Mouse (Mus musculus) midbrain, embryonic 14.5 days (tissue): ENCODE measurements around the gene Serpinb1b. TPM values are rescaled to one million over a fixed set of nuclear protein-coding genes. Genes with fewer than 3 reads are reported as not detected.

Source experiments
- ATAC-seq: fragments of 200-750 bp; cut with Nextera tagmentation; 2 replicates; pipeline ENCODE4 v1.8.0; 2017; ENCODE audit warnings: moderate number of reproducible peaks, moderate library complexity; ENCODE audit not compliant: low FRiP score, low TSS enrichment
- DNase-seq: peaks from one replicate; pipeline ENCODE4 v3.0.0-alpha.2; 2015
- H3K27ac ChIP-seq: fragments of 300-500 bp; sonication (generic); replicated peaks from 2 replicates; pipeline ENCODE4 v1.5.1; 2014; ENCODE audit warnings: mild to moderate bottlenecking, low read depth, low read length, moderate library complexity
- H3K27me3 ChIP-seq: fragments of 300-500 bp; sonication (generic); 2 replicates; pipeline ENCODE4 v1.6.1; 2014; ENCODE audit warnings: low read length, control low read depth, mixed read lengths; ENCODE audit not compliant: control insufficient read depth, insufficient read depth
- H3K36me3 ChIP-seq: fragments of 300-500 bp; sonication (generic); 2 replicates; pipeline ENCODE4 v1.6.1; 2014; ENCODE audit warnings: low read length, control low read depth; ENCODE audit not compliant: control insufficient read depth, insufficient read depth
- H3K4me1 ChIP-seq: fragments of 300-500 bp; sonication (generic); 2 replicates; pipeline ENCODE4 v1.6.1; 2014; ENCODE audit warnings: mild to moderate bottlenecking, antibody characterized with exemption, low read length, control low read depth; ENCODE audit not compliant: control insufficient read depth, insufficient read depth
- H3K4me2 ChIP-seq: fragments of 300-500 bp; sonication (generic); 2 replicates; pipeline ENCODE4 v1.6.1; 2014; ENCODE audit warnings: mild to moderate bottlenecking, low read length, moderate library complexity
- H3K4me3 ChIP-seq: fragments of 300-500 bp; sonication (generic); replicated peaks from 2 replicates; pipeline ENCODE4 v1.5.1; 2014; ENCODE audit warnings: low read depth, low read length
- H3K9ac ChIP-seq: fragments of 300-500 bp; sonication (generic); replicated peaks from 2 replicates; pipeline ENCODE4 v1.6.1; 2014; ENCODE audit warnings: mild to moderate bottlenecking, low read length, moderate library complexity
- H3K9me3 ChIP-seq: fragments of 300-500 bp; sonication (generic); 2 replicates; pipeline ENCODE4 v1.6.1; 2016; ENCODE audit warnings: low read length, control low read depth, mixed read lengths; ENCODE audit not compliant: control insufficient read depth
- WGBS: fragments of 180-500 bp; shearing (Covaris S2); extraction: QIAGEN DNeasy Blood & Tissue Kit; methylation state at CpG from one replicate; pipeline ENCODE4 v1.1.7; 2014; 5-methylcytosine and 5-hydroxymethylcytosine counted together
- polyA plus RNA-seq: library from polyadenylated mRNA; unstranded; fragments of >200 nt; fragmentation: Nextera tagmentation; extraction: Ambion mirVana; gene quantifications from 2 replicates; pipeline ENCODE4 v1.2.1, GENCODE M21; 2014

Gene Serpinb1b
- polyA plus RNA-seq, 1 experiment from 2014 or later: 1.3 TPM

DNA sequence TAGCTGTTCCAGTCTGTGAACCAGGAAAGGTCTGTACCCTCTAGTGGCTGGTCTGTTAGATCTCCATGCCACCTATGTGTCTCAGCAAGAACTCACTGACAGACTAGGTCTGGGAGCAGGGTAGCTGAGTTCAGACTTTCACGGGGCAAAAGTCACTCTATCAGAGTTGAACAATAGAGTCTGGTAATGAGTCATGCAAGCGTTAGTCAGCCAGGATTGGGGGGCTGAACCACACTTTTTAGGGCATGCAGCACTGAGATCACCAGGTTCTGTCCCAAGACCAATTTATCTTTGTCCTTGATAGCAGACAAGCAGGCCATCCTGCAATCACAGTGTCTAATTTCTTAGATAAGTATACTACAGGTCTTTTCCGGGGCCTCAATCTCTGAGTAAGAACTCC lies 63.1 kb downstream of the Serpinb1b start:
- no peak overlapping the region for H3K4me3 ChIP-seq
- no peak overlapping the region for H3K27ac ChIP-seq
- no peaks in the 10 kb centered on the region for H3K4me1 ChIP-seq
- H3K36me3 ChIP-seq: no peaks in the 10 kb centered on the region
- WGBS: 83% methylated on average over 3 of the region's 3 CpGs
- H3K4me2 ChIP-seq: no peak overlapping the region
- DNase-seq: no peak
- no peak overlapping the region for H3K9ac ChIP-seq
- H3K9me3 ChIP-seq: no peaks in the 10 kb centered on the region
- ATAC-seq: no peak
- no peaks in the 10 kb centered on the region for H3K27me3 ChIP-seq

Other genes starting within 250 kb of the Serpinb1b start
- 2.2 and 2.9 TPM in 2 replicates for gene Serpinb1a, start 227.4 kb upstream of the Serpinb1b start, polyA plus RNA-seq
- not detected in 2 replicates for gene Serpinb1c, start 180.4 kb upstream of the Serpinb1b start, polyA plus RNA-seq
- 0.81 and 0.95 TPM in 2 replicates for gene Serpinb6b, start 113.4 kb upstream of the Serpinb1b start, polyA plus RNA-seq
- gene Serpinb9, start 75.3 kb upstream of the Serpinb1b start, polyA plus RNA-seq: 0.32 and 1.8 TPM in 2 replicates
- gene Serpinb9b, start 51.2 kb upstream of the Serpinb1b start, polyA plus RNA-seq: 0.62 TPM in 1 of 2 replicates, not detected in the other
- gene Serpinb9c, start 81.2 kb downstream of the Serpinb1b start, polyA plus RNA-seq: not detected in 2 replicates
- not detected in 2 replicates for gene Serpinb9d, start 114.4 kb downstream of the Serpinb1b start, polyA plus RNA-seq
- not detected in 2 replicates for gene Serpinb9e, start 171.0 kb downstream of the Serpinb1b start, polyA plus RNA-seq
- gene Serpinb9f, start 245.5 kb downstream of the Serpinb1b start, polyA plus RNA-seq: not detected in 2 replicates